Mouse (Mus musculus) layer of hippocampus, postnatal 36 days (tissue): ENCODE measurements around the gene Pid1. TPM values are rescaled to one million over a fixed set of nuclear protein-coding genes. Genes with fewer than 3 reads are reported as not detected.

ENCODE experiments used
- DNase-seq, 2 experiments: peaks; one replicate each; pipeline ENCODE4 v3.0.0; 2022
- total RNA-seq, 2 experiments: library from RNA; stranded (reverse); gene quantifications; 2 replicates each; pipeline ENCODE4 v1.2.3; 2021

Pid1 gene
- 10 to 100 TPM; 33.8 to 38.5 TPM for total RNA-seq

GRCm38 (mm10) chr1:84363967-84364366, at the start of gene Pid1:
Gene Pid1, minus strand, starts transcription at chr1:84364180.
- DNase-seq, result no peak

GRCm38 (mm10) chr1:84409514-84409913, 45.5 kb upstream of the Pid1 start:
- DNase-seq, result no peak

- no peak for DNase-seq
These were observed 44.9 kb upstream of the Pid1 start for GRCm38 (mm10) chr1:84408873-84409272.

GRCm38 (mm10) chr1:84406891-84407290, 42.9 kb upstream of the Pid1 start:
- no peak for DNase-seq

- no peak for DNase-seq
These were observed 41.7 kb upstream of the Pid1 start for GRCm38 (mm10) chr1:84405551-84406290.

GRCm38 (mm10) chr1:84404880-84405279, 40.9 kb upstream of the Pid1 start:
- no peak for DNase-seq

- DNase-seq, result no peak
These were observed 38.2 kb upstream of the Pid1 start for GRCm38 (mm10) chr1:84402154-84402553.

- DNase-seq, result no peak
These were observed 35.7 kb upstream of the Pid1 start for GRCm38 (mm10) chr1:84399671-84400070.

- DNase-seq, result no peak
These were observed 35.1 kb upstream of the Pid1 start for GRCm38 (mm10) chr1:84399118-84399517.

GRCm38 (mm10) chr1:84396787-84397186, 32.8 kb upstream of the Pid1 start:
- DNase-seq, result no peak

- DNase-seq, result no peak
These were observed 31.9 kb upstream of the Pid1 start for GRCm38 (mm10) chr1:84395928-84396327.

GRCm38 (mm10) chr1:84390961-84391360, 27.0 kb upstream of the Pid1 start:
- no peak for DNase-seq

- DNase-seq, result no peak
These were observed 23.6 kb upstream of the Pid1 start for GRCm38 (mm10) chr1:84387616-84388015.

GRCm38 (mm10) chr1:84386481-84387146, 22.6 kb upstream of the Pid1 start:
- DNase-seq, result no peak

- DNase-seq, result no peak
These were observed 18.7 kb upstream of the Pid1 start for GRCm38 (mm10) chr1:84382709-84383108.

- DNase-seq, result no peak
These were observed 18.1 kb upstream of the Pid1 start for GRCm38 (mm10) chr1:84382064-84382463.

GRCm38 (mm10) chr1:84380895-84381294, 16.9 kb upstream of the Pid1 start:
- DNase-seq, result no peak

GRCm38 (mm10) chr1:84367733-84368132, 3.8 kb upstream of the Pid1 start:
- no peak for DNase-seq

GRCm38 (mm10) chr1:84366553-84366952, 2.6 kb upstream of the Pid1 start:
- no peak for DNase-seq

- no peak for DNase-seq
These were observed 1.0 kb downstream of the Pid1 start for GRCm38 (mm10) chr1:84362709-84363617.

GRCm38 (mm10) chr1:84362209-84362608, 1.8 kb downstream of the Pid1 start:
- no peak for DNase-seq

- no peak for DNase-seq
These were observed 2.6 kb downstream of the Pid1 start for GRCm38 (mm10) chr1:84361389-84361788.
